Mouse (Mus musculus): ENCODE measurements around the gene 6430548M08Rik. TPM values are rescaled to one million over a fixed set of nuclear protein-coding genes. Genes with fewer than 3 reads are reported as not detected.

6430548M08Rik gene
- total RNA-seq, 1 experiment: 0.54 TPM

DNA sequence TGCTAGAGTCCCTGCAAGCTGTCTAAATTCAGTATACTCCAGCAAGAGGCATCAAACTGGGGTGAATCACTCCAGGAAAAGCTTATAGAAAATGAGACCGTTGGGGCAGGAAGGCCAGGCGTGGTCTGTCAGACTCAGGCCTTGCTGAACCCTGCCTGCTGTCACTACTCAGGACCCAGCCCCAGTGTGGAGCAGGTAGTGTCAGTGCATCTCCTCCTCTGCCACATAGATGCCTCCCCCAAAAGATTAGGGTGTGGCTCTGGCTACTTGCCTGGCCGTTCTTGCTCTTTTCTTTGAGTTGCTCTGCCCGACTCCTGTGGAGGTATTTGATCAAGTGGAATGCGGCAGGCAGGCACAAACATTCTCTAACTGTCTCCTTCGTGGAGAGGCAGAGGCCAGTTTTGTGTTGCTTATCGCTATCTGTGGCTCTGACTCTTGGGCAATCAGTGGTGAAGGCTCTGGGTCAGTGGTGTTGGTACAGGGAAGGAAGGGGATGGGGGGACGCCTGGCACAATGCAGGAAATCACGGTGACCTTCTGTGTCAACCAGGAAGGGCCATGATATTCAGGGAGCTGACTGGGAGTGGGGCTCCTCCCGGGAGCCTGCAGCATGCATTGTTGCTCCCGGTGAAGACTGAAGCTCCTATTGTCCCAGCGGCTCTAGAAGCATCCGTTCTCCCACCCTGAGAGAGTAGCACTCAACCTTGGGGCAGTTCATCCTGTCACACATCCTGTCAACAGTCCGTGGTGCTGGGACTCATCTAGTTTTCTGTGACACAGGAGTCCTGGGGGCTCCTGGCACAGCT lies 12.6 kb downstream of the 6430548M08Rik start:
- Histone ChIP-seq H3K36me3 (ENCODE audit: control insufficient read depth, insufficient read depth, low read length, poor library complexity, severe bottlenecking) (no peaks in the 10 kb centered on the region), H3K4me1 (ENCODE audit: control insufficient read depth in 2 of 2, insufficient read depth in 2 of 2, low read length in 2 of 2, poor library complexity in 1 of 2) (no peaks in the 10 kb centered on the region), H3K27ac (ENCODE audit: insufficient read depth, low read depth, low read length, poor library complexity, severe bottlenecking) (no peak overlapping the region), H3K9me3 (ENCODE audit: control insufficient read depth, insufficient read depth, low read depth, low read length) (no peaks in the 10 kb centered on the region), H3K4me3 (ENCODE audit: insufficient read depth in 1 of 2, low read depth in 1 of 2, low read length in 2 of 2, poor library complexity in 1 of 2, severe bottlenecking in 1 of 2) (no peak overlapping the region), H3K9ac (ENCODE audit: insufficient read depth, low read depth, low read length, poor library complexity, severe bottlenecking) (no peak overlapping the region)
- in situ Hi-C loops (cut with MboI; ENCODE audit: low sequenced_read_pairs in 2 of 2, unreplicated experiment in 2 of 2): no loop called here
- DNase-seq (ENCODE audit: low read depth, low spot score): no peak
- no peak for TF ChIP-seq ZC3H11A (IDR thresholded peaks at IDR 0.05; ENCODE audit: borderline replicate concordance, low read depth, low read length)
- no peak for TF ChIP-seq CHD2 (IDR thresholded peaks at IDR 0.05; ENCODE audit: low read depth, low read length)
- no peak for TF ChIP-seq ZNF384 (IDR thresholded peaks at IDR 0.05; ENCODE audit: low read depth, low read length)
- TF ChIP-seq MAFK (IDR thresholded peaks at IDR 0.05; ENCODE audit: insufficient read depth, low read depth, low read length): no peak
- TF ChIP-seq HCFC1 (IDR thresholded peaks at IDR 0.05; ENCODE audit: borderline replicate concordance, insufficient read depth, low read length): no peak

GRCm38 (mm10) chr8:120129547-120129946 lies 15.6 kb downstream of the 6430548M08Rik start:
- Histone ChIP-seq H3K9ac (ENCODE audit: insufficient read depth, low read depth, low read length, poor library complexity, severe bottlenecking) (no peak overlapping the region), H3K9me3 (ENCODE audit: control insufficient read depth, insufficient read depth, low read depth, low read length) (no peaks in the 10 kb centered on the region), H3K4me3 (ENCODE audit: insufficient read depth in 1 of 2, low read depth in 1 of 2, low read length in 2 of 2, poor library complexity in 1 of 2, severe bottlenecking in 1 of 2) (no peak overlapping the region), H3K27ac (ENCODE audit: insufficient read depth, low read depth, low read length, poor library complexity, severe bottlenecking) (no peak overlapping the region), H3K36me3 (ENCODE audit: control insufficient read depth, insufficient read depth, low read length, poor library complexity, severe bottlenecking) (no peaks in the 10 kb centered on the region), H3K4me1 (ENCODE audit: control insufficient read depth in 2 of 2, insufficient read depth in 2 of 2, low read length in 2 of 2, poor library complexity in 1 of 2) (no peaks in the 10 kb centered on the region)
- DNase-seq (ENCODE audit: low read depth, low spot score): no peak
- in situ Hi-C loops (cut with MboI; ENCODE audit: low sequenced_read_pairs in 2 of 2, unreplicated experiment in 2 of 2): no loop called here
- TF ChIP-seq ZC3H11A (IDR thresholded peaks at IDR 0.05; ENCODE audit: borderline replicate concordance, low read depth, low read length) (no peak), MAFK (IDR thresholded peaks at IDR 0.05; ENCODE audit: insufficient read depth, low read depth, low read length) (no peak), CHD2 (IDR thresholded peaks at IDR 0.05; ENCODE audit: low read depth, low read length) (no peak), ZNF384 (IDR thresholded peaks at IDR 0.05; ENCODE audit: low read depth, low read length) (no peak), HCFC1 (IDR thresholded peaks at IDR 0.05; ENCODE audit: borderline replicate concordance, insufficient read depth, low read length) (no peak)

DNA sequence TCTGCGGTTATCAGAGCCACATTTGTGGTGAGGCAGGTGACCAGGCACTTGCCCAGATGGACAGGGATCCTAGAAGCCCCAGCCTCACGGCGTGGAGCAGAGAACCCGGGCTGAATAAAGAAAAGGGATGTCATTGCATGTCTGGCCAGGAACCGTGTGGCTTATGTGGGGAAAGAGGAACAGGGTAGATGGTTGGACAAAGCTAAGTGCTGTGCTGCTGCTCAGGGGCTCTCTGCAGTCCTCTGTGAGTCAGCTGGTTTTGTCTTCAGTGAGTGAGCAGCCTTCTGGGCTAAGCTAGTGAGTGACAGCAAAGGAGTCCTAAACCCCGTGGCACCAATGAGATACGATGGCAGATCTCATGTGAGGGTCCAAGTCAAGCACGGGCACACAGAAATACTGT lies 17.2 kb downstream of the 6430548M08Rik start:
- Histone ChIP-seq H3K36me3 (ENCODE audit: control insufficient read depth, insufficient read depth, low read length, poor library complexity, severe bottlenecking) (no peaks in the 10 kb centered on the region), H3K9me3 (ENCODE audit: control insufficient read depth, insufficient read depth, low read depth, low read length) (no peaks in the 10 kb centered on the region), H3K4me1 (ENCODE audit: control insufficient read depth in 2 of 2, insufficient read depth in 2 of 2, low read length in 2 of 2, poor library complexity in 1 of 2) (no peaks in the 10 kb centered on the region), H3K9ac (ENCODE audit: insufficient read depth, low read depth, low read length, poor library complexity, severe bottlenecking) (no peak overlapping the region), H3K27ac (ENCODE audit: insufficient read depth, low read depth, low read length, poor library complexity, severe bottlenecking) (no peak overlapping the region), H3K4me3 (ENCODE audit: insufficient read depth in 1 of 2, low read depth in 1 of 2, low read length in 2 of 2, poor library complexity in 1 of 2, severe bottlenecking in 1 of 2) (no peak overlapping the region)
- no peak for DNase-seq (ENCODE audit: low read depth, low spot score)
- in situ Hi-C loops (cut with MboI; ENCODE audit: low sequenced_read_pairs in 2 of 2, unreplicated experiment in 2 of 2): no loop called here
- no peak for TF ChIP-seq MAFK (IDR thresholded peaks at IDR 0.05; ENCODE audit: insufficient read depth, low read depth, low read length)
- TF ChIP-seq HCFC1 (IDR thresholded peaks at IDR 0.05; ENCODE audit: borderline replicate concordance, insufficient read depth, low read length): no peak
- no peak for TF ChIP-seq ZNF384 (IDR thresholded peaks at IDR 0.05; ENCODE audit: low read depth, low read length)
- TF ChIP-seq CHD2 (IDR thresholded peaks at IDR 0.05; ENCODE audit: low read depth, low read length): no peak
- TF ChIP-seq ZC3H11A (IDR thresholded peaks at IDR 0.05; ENCODE audit: borderline replicate concordance, low read depth, low read length): no peak

DNA sequence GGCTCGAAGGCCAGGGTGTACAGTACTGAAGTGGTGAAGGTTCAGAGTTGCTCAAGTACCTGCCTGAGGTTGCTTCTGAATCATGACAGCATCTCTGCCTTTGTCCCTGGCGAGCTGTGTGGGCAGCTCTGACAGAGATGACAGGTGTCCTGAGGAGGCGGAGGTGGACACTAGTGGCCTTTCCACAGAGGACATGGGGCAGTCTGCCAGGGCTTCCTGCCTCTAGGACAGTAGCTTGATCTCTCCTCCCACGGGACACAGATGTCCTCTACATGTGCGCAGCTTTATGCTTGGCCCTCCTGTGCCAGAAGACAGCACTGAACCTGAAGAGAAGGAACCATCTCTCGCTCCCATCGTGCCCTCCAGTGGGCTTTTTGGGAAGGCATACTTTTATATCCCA lies 19.2 kb downstream of the 6430548M08Rik start:
- H3K27ac ChIP-seq (ENCODE audit: insufficient read depth, low read depth, low read length, poor library complexity, severe bottlenecking): no peak overlapping the region
- in situ Hi-C loops (cut with MboI; ENCODE audit: low sequenced_read_pairs in 2 of 2, unreplicated experiment in 2 of 2): no loop called here
- no peak for TF ChIP-seq ZNF384 (IDR thresholded peaks at IDR 0.05; ENCODE audit: low read depth, low read length)
- TF ChIP-seq HCFC1 (IDR thresholded peaks at IDR 0.05; ENCODE audit: borderline replicate concordance, insufficient read depth, low read length): no peak
- H3K36me3 ChIP-seq (ENCODE audit: control insufficient read depth, insufficient read depth, low read length, poor library complexity, severe bottlenecking): no peaks in the 10 kb centered on the region
- no peak for DNase-seq (ENCODE audit: low read depth, low spot score)
- H3K4me3 ChIP-seq (ENCODE audit: insufficient read depth in 1 of 2, low read depth in 1 of 2, low read length in 2 of 2, poor library complexity in 1 of 2, severe bottlenecking in 1 of 2): no peak overlapping the region
- H3K4me1 ChIP-seq (ENCODE audit: control insufficient read depth in 2 of 2, insufficient read depth in 2 of 2, low read length in 2 of 2, poor library complexity in 1 of 2): no peaks in the 10 kb centered on the region
- H3K9me3 ChIP-seq (ENCODE audit: control insufficient read depth, insufficient read depth, low read depth, low read length): no peaks in the 10 kb centered on the region
- no peak overlapping the region for H3K9ac ChIP-seq (ENCODE audit: insufficient read depth, low read depth, low read length, poor library complexity, severe bottlenecking)
